In genomic region chr11:22956830-22957229, GRCm38 (mm10) we compare ENCODE assay signal across 8 mouse cellular contexts. TPM values are rescaled to one million over a fixed set of nuclear protein-coding genes. Genes with fewer than 3 reads are reported as not detected.
DNase-seq lines count a peak whose midpoint lies in the region; ATAC-seq and TF ChIP-seq lines count a peak whose summit lies in the region.

No protein-coding gene starts in this region.

- no peaks in the 10 kb centered on the region for H3K9me3 ChIP-seq in midbrain, embryonic 11.5 days (ENCODE audit: control insufficient read depth, low read length)
- no peaks in the 10 kb centered on the region for H3K9me3 ChIP-seq in midbrain, embryonic 13.5 days
- no peaks in the 10 kb centered on the region for H3K9me3 ChIP-seq in intestine, embryonic 15.5 days
- H3K9me3 ChIP-seq in lung, embryonic 14.5 days (ENCODE audit: low read depth, low read length) = no peaks in the 10 kb centered on the region

- no peaks in the 10 kb centered on the region for H3K27me3 ChIP-seq in midbrain, embryonic 11.5 days (ENCODE audit: control insufficient read depth, insufficient read depth, low read length)
- H3K27me3 ChIP-seq in midbrain, embryonic 13.5 days = no peaks in the 10 kb centered on the region
- H3K27me3 ChIP-seq in intestine, embryonic 15.5 days (replicated peaks) = no peaks in the 10 kb centered on the region
- no peaks in the 10 kb centered on the region for H3K27me3 ChIP-seq in lung, embryonic 14.5 days (ENCODE audit: insufficient read depth, low read length)
- no peaks in the 10 kb centered on the region for H3K27me3 ChIP-seq in spleen, adult 2 months (ENCODE audit: control insufficient read depth, insufficient read depth, low read length)

- H3K27ac ChIP-seq in midbrain, embryonic 11.5 days (ENCODE audit: low read depth, low read length) = no peak overlapping the region
- no peak overlapping the region for H3K27ac ChIP-seq in midbrain, embryonic 13.5 days
- H3K27ac ChIP-seq in intestine, embryonic 15.5 days = no peak overlapping the region
- H3K27ac ChIP-seq in lung, embryonic 14.5 days (ENCODE audit: low read depth) = no peak overlapping the region
- no peak overlapping the region for H3K27ac ChIP-seq in spleen, adult 2 months (ENCODE audit: insufficient read depth, low read length)

- no peaks in the 10 kb centered on the region for H3K36me3 ChIP-seq in midbrain, embryonic 11.5 days (ENCODE audit: control insufficient read depth, insufficient read depth, low read length)
- H3K36me3 ChIP-seq in midbrain, embryonic 13.5 days = 0 out of 2 replicates have a peak, but pooled peaks cover 14% of the 10 kb centered on the region
- H3K36me3 ChIP-seq in intestine, embryonic 15.5 days = peaks cover 2% of the 10 kb centered on the region; the same call in 1 of the 2 replicates
- peaks cover 19% of the 10 kb centered on the region; the same call in 1 of the 2 replicates for H3K36me3 ChIP-seq in lung, embryonic 14.5 days (ENCODE audit: insufficient read depth)
- no peaks in the 10 kb centered on the region for H3K36me3 ChIP-seq in spleen, adult 2 months (ENCODE audit: control insufficient read depth, insufficient read depth, low read length)

- no peak overlapping the region for H3K4me2 ChIP-seq in midbrain, embryonic 11.5 days
- no peak overlapping the region for H3K4me2 ChIP-seq in midbrain, embryonic 13.5 days (replicated peaks)
- no peak overlapping the region for H3K4me2 ChIP-seq in intestine, embryonic 15.5 days (replicated peaks)
- no peak overlapping the region for H3K4me2 ChIP-seq in lung, embryonic 14.5 days

- H3K4me1 ChIP-seq in midbrain, embryonic 11.5 days (ENCODE audit: control insufficient read depth, insufficient read depth, low read length) = no peaks in the 10 kb centered on the region
- no peaks in the 10 kb centered on the region for H3K4me1 ChIP-seq in midbrain, embryonic 13.5 days (replicated peaks)
- H3K4me1 ChIP-seq in intestine, embryonic 15.5 days (replicated peaks) = no peaks in the 10 kb centered on the region
- no peaks in the 10 kb centered on the region for H3K4me1 ChIP-seq in lung, embryonic 14.5 days (ENCODE audit: insufficient read depth)
- peaks cover 6% of the 10 kb centered on the region; the same call in 1 of the 2 replicates for H3K4me1 ChIP-seq in spleen, adult 2 months (ENCODE audit: control insufficient read depth, insufficient read depth, insufficient read length)

- peak; percentile 70 for TF ChIP-seq CTCF in lung, embryonic 14.5 days (IDR thresholded peaks at IDR 0.05; ENCODE audit: low read depth)
- peak; percentile 78 for TF ChIP-seq CTCF in spleen, adult 2 months (IDR thresholded peaks at IDR 0.05; ENCODE audit: extremely low read depth, insufficient read depth, insufficient read length, insufficient replicate concordance)

- H3K4me3 ChIP-seq in midbrain, embryonic 11.5 days (ENCODE audit: low read depth, low read length) = no peak overlapping the region
- H3K4me3 ChIP-seq in midbrain, embryonic 13.5 days (replicated peaks) = no peak overlapping the region
- no peak overlapping the region for H3K4me3 ChIP-seq in intestine, embryonic 15.5 days (replicated peaks)
- no peak overlapping the region for H3K4me3 ChIP-seq in lung, embryonic 14.5 days (ENCODE audit: low read depth, low read length)
- H3K4me3 ChIP-seq in spleen, adult 2 months (ENCODE audit: extremely low read depth, insufficient read depth, insufficient read length) = no peak overlapping the region

- no peak for TF ChIP-seq POLR2A in spleen, adult 2 months (IDR thresholded peaks at IDR 0.05; ENCODE audit: low read depth, low read length)

- H3K9ac ChIP-seq in midbrain, embryonic 11.5 days (ENCODE audit: low read length) = no peak overlapping the region
- H3K9ac ChIP-seq in midbrain, embryonic 13.5 days (replicated peaks) = no peak overlapping the region
- H3K9ac ChIP-seq in intestine, embryonic 15.5 days = no peak overlapping the region
- H3K9ac ChIP-seq in lung, embryonic 14.5 days = no peak overlapping the region

- 75% methylated on average over 4 of the region's 4 CpGs for WGBS in midbrain, embryonic 11.5 days
- 81% methylated on average over 4 of the region's 4 CpGs for WGBS in midbrain, embryonic 13.5 days
- 82% methylated on average over 4 of the region's 4 CpGs for WGBS in intestine, embryonic 15.5 days
- 81% methylated on average over 4 of the region's 4 CpGs for WGBS in lung, embryonic 14.5 days
- 76% methylated on average over 4 of the region's 4 CpGs for WGBS in spleen, adult 2 months

- DNase-seq in midbrain, embryonic 11.5 days (ENCODE audit: low spot score, missing footprints) = peak; percentile 68
- DNase-seq in WW6 (ENCODE audit: low read depth, low spot score) = peak; percentile 43
- peak; percentile 47 for DNase-seq in lung, embryonic 14.5 days
- peak in 1 of 2 experiments; percentile 54 for DNase-seq in spleen, adult 2 months (ENCODE audit: low read depth in 1 of 2, low spot score in 2 of 2)
- no peak for DNase-seq in left cerebral cortex, adult 11 months (ENCODE audit: low spot score)

- ATAC-seq in midbrain, embryonic 11.5 days (ENCODE audit: low FRiP score) = no peak
- ATAC-seq in midbrain, embryonic 13.5 days = no peak
- peak; percentile 48; the same call in 1 of the 2 replicates for ATAC-seq in erythroblast, adult 5-6 weeks (replicated peaks; ENCODE audit: low FRiP score, poor library complexity, severe bottlenecking)
- ATAC-seq in intestine, embryonic 15.5 days = peak; percentile 78
- no peak for ATAC-seq in lung, embryonic 14.5 days (ENCODE audit: insufficient read depth)

RNA-seq across cellular contexts. Expression of gene Zrsr1, which starts 15.0 kb away (rescaled TPM):
- polyA plus RNA-seq in midbrain, embryonic 11.5 days (2014; fragmentation: Nextera tagmentation; extraction: Ambion mirVana) = 4.3 and 5.3 TPM in 2 replicates
- 5.8 and 6.7 TPM in 2 replicates for polyA plus RNA-seq in midbrain, embryonic 13.5 days (2015; fragmentation: Nextera tagmentation; extraction: Ambion mirVana)
- 103 and 104 TPM in 2 replicates for total RNA-seq in erythroblast, adult 5-6 weeks (2015; ENCODE audit: low replicate concordance)
- total RNA-seq in erythroblast, adult 5-6 weeks (2017; ENCODE audit: low replicate concordance) = 198 and 259 TPM in 2 replicates
- 2.4 and 2.9 TPM in 2 replicates for polyA plus RNA-seq in intestine, embryonic 15.5 days (2015; fragmentation: Nextera tagmentation; extraction: Ambion mirVana)
- 2.8 and 3.3 TPM in 2 replicates for polyA plus RNA-seq in lung, embryonic 14.5 days (2014; fragmentation: Nextera tagmentation; extraction: Ambion mirVana)
- polyA plus RNA-seq in spleen, adult 2 months (2012; rRNA removed) = 4.8 and 5.4 TPM in 2 replicates

RNA-seq across cellular contexts. Expression of gene Gm28048, which starts 25.1 kb away (rescaled TPM):
- 5.2 and 5.6 TPM in 2 replicates for polyA plus RNA-seq in midbrain, embryonic 11.5 days (2014; fragmentation: Nextera tagmentation; extraction: Ambion mirVana)
- polyA plus RNA-seq in midbrain, embryonic 13.5 days (2015; fragmentation: Nextera tagmentation; extraction: Ambion mirVana) = 2.7 and 4.4 TPM in 2 replicates
- 11.7 and 25.6 TPM in 2 replicates for total RNA-seq in erythroblast, adult 5-6 weeks (2015; ENCODE audit: low replicate concordance)
- total RNA-seq in erythroblast, adult 5-6 weeks (2017; ENCODE audit: low replicate concordance) = 9.3 and 14.2 TPM in 2 replicates
- 13.1 and 16.2 TPM in 2 replicates for polyA plus RNA-seq in intestine, embryonic 15.5 days (2015; fragmentation: Nextera tagmentation; extraction: Ambion mirVana)
- polyA plus RNA-seq in lung, embryonic 14.5 days (2014; fragmentation: Nextera tagmentation; extraction: Ambion mirVana) = 15.3 and 16.6 TPM in 2 replicates
- 0.05 TPM in 1 of 2 replicates, not detected in the other for polyA plus RNA-seq in spleen, adult 2 months (2012; rRNA removed)

RNA-seq across cellular contexts. Expression of gene Commd1, which starts 25.4 kb away (rescaled TPM):
- polyA plus RNA-seq in midbrain, embryonic 11.5 days (2014; fragmentation: Nextera tagmentation; extraction: Ambion mirVana) = 432 and 437 TPM in 2 replicates
- 307 and 311 TPM in 2 replicates for polyA plus RNA-seq in midbrain, embryonic 13.5 days (2015; fragmentation: Nextera tagmentation; extraction: Ambion mirVana)
- total RNA-seq in erythroblast, adult 5-6 weeks (2015; ENCODE audit: low replicate concordance) = 11.3 and 30.9 TPM in 2 replicates
- total RNA-seq in erythroblast, adult 5-6 weeks (2017; ENCODE audit: low replicate concordance) = 26.3 and 36.5 TPM in 2 replicates
- polyA plus RNA-seq in intestine, embryonic 15.5 days (2015; fragmentation: Nextera tagmentation; extraction: Ambion mirVana) = 375 and 384 TPM in 2 replicates
- polyA plus RNA-seq in lung, embryonic 14.5 days (2014; fragmentation: Nextera tagmentation; extraction: Ambion mirVana) = 409 and 422 TPM in 2 replicates
- 4.2 and 5.4 TPM in 2 replicates for polyA plus RNA-seq in spleen, adult 2 months (2012; rRNA removed)

RNA-seq across cellular contexts. Expression of gene Cct4, which starts 33.5 kb away (rescaled TPM):
- polyA plus RNA-seq in midbrain, embryonic 11.5 days (2014; fragmentation: Nextera tagmentation; extraction: Ambion mirVana) = 448 and 476 TPM in 2 replicates
- 315 and 322 TPM in 2 replicates for polyA plus RNA-seq in midbrain, embryonic 13.5 days (2015; fragmentation: Nextera tagmentation; extraction: Ambion mirVana)
- total RNA-seq in erythroblast, adult 5-6 weeks (2015; ENCODE audit: low replicate concordance) = 66.0 and 82.0 TPM in 2 replicates
- 46.6 and 49.6 TPM in 2 replicates for total RNA-seq in erythroblast, adult 5-6 weeks (2017; ENCODE audit: low replicate concordance)
- polyA plus RNA-seq in intestine, embryonic 15.5 days (2015; fragmentation: Nextera tagmentation; extraction: Ambion mirVana) = 256 and 268 TPM in 2 replicates
- 302 and 320 TPM in 2 replicates for polyA plus RNA-seq in lung, embryonic 14.5 days (2014; fragmentation: Nextera tagmentation; extraction: Ambion mirVana)
- polyA plus RNA-seq in spleen, adult 2 months (2012; rRNA removed) = 155 and 159 TPM in 2 replicates

RNA-seq across cellular contexts. Expression of gene Fam161a, which starts 50.5 kb away (rescaled TPM):
- polyA plus RNA-seq in midbrain, embryonic 11.5 days (2014; fragmentation: Nextera tagmentation; extraction: Ambion mirVana) = 3.8 and 4.0 TPM in 2 replicates
- 4.8 and 5.0 TPM in 2 replicates for polyA plus RNA-seq in midbrain, embryonic 13.5 days (2015; fragmentation: Nextera tagmentation; extraction: Ambion mirVana)
- total RNA-seq in erythroblast, adult 5-6 weeks (2015; ENCODE audit: low replicate concordance) = 2.3 TPM in 1 of 2 replicates, not detected in the other
- 2.4 and 9.3 TPM in 2 replicates for total RNA-seq in erythroblast, adult 5-6 weeks (2017; ENCODE audit: low replicate concordance)
- 1.5 and 1.8 TPM in 2 replicates for polyA plus RNA-seq in intestine, embryonic 15.5 days (2015; fragmentation: Nextera tagmentation; extraction: Ambion mirVana)
- polyA plus RNA-seq in lung, embryonic 14.5 days (2014; fragmentation: Nextera tagmentation; extraction: Ambion mirVana) = 3.8 and 4.0 TPM in 2 replicates
- 0.20 and 0.41 TPM in 2 replicates for polyA plus RNA-seq in spleen, adult 2 months (2012; rRNA removed)

Comparison
In these comparisons a context has a peak if more than half of its experiments do, and no peak if none do; other contexts are left out.
1. ATAC-seq: peak in erythroblast, adult 5-6 weeks (single experiment) and intestine, embryonic 15.5 days (single experiment); none in midbrain, embryonic 11.5 days (single experiment), midbrain, embryonic 13.5 days (single experiment) and lung, embryonic 14.5 days (single experiment).
2. RNA of gene Commd1, which starts 25.4 kb away (polyA plus RNA-seq): 432 to 437 TPM in midbrain, embryonic 11.5 days, 409 to 422 TPM in lung, embryonic 14.5 days, 375 to 384 TPM in intestine, embryonic 15.5 days and 307 to 311 TPM in midbrain, embryonic 13.5 days; 4.2 to 5.4 TPM in spleen, adult 2 months; every median in the first group is over 10 times any median in the second.